Mouse (Mus musculus): ENCODE results near the gene Schip1.

GRCm38 (mm10) chr3:68015786-68016185 is 48.8 kb upstream of the Schip1 start:
- TF ChIP-seq CTCF (IDR thresholded peaks at IDR 0.05; ENCODE audit: low read depth) (no peak), EP300 (IDR thresholded peaks at IDR 0.05; ENCODE audit: low read depth) (no peak)
